Mouse (Mus musculus): Measurements from ENCODE around the gene Dip2a.

Dip2a gene

GRCm38 (mm10) chr10:76344711-76345539, at the start of gene Dip2a:
Gene Dip2a (minus strand): TSS chr10:76345291.
- DNase-seq, result peak; percentile 96

- no peak for DNase-seq
These were observed 47.5 kb upstream of the Dip2a start for GRCm38 (mm10) chr10:76392596-76392995.

GRCm38 (mm10) chr10:76391786-76392185, 46.7 kb upstream of the Dip2a start:
- DNase-seq, result no peak

GRCm38 (mm10) chr10:76391166-76391565, 46.1 kb upstream of the Dip2a start:
- DNase-seq, result no peak

- DNase-seq, result no peak
These were observed 29.9 kb upstream of the Dip2a start for GRCm38 (mm10) chr10:76374981-76375380.

GRCm38 (mm10) chr10:76371736-76372135, 26.6 kb upstream of the Dip2a start:
- peak; percentile 35 for DNase-seq

- peak; percentile 56 for DNase-seq
These were observed 23.7 kb upstream of the Dip2a start for GRCm38 (mm10) chr10:76368766-76369165.

GRCm38 (mm10) chr10:76363233-76363632, 18.1 kb upstream of the Dip2a start:
- no peak for DNase-seq

GRCm38 (mm10) chr10:76358468-76358867, 13.4 kb upstream of the Dip2a start:
- DNase-seq, result peak; percentile 52

GRCm38 (mm10) chr10:76357286-76357875, 12.3 kb upstream of the Dip2a start:
- peak; percentile 26 for DNase-seq

- no peak for DNase-seq
These were observed 9.9 kb upstream of the Dip2a start for GRCm38 (mm10) chr10:76354974-76355373.

- DNase-seq, result no peak
These were observed 8.9 kb upstream of the Dip2a start for GRCm38 (mm10) chr10:76353986-76354385.

GRCm38 (mm10) chr10:76351953-76352352, 6.9 kb upstream of the Dip2a start:
- DNase-seq, result no peak

- no peak for DNase-seq
These were observed 1.5 kb upstream of the Dip2a start for GRCm38 (mm10) chr10:76346589-76346988.

GRCm38 (mm10) chr10:76346043-76346491, 976 bp upstream of the Dip2a start:
- DNase-seq, result no peak

- DNase-seq, result no peak
These were observed 430 bp upstream of the Dip2a start for GRCm38 (mm10) chr10:76345540-76345902.

GRCm38 (mm10) chr10:76334350-76334749, 10.7 kb downstream of the Dip2a start:
- DNase-seq, result no peak

- DNase-seq, result no peak
These were observed 13.1 kb downstream of the Dip2a start for GRCm38 (mm10) chr10:76332040-76332439.

GRCm38 (mm10) chr10:76329093-76329492, 16.0 kb downstream of the Dip2a start:
- no peak for DNase-seq

- no peak for DNase-seq
These were observed 16.5 kb downstream of the Dip2a start for GRCm38 (mm10) chr10:76328574-76328973.

GRCm38 (mm10) chr10:76326304-76327006, 18.6 kb downstream of the Dip2a start:
- no peak for DNase-seq

- peak; percentile 59 for DNase-seq
These were observed 27.5 kb downstream of the Dip2a start for GRCm38 (mm10) chr10:76317623-76318022.

- peak; percentile 68 for DNase-seq
These were observed 28.9 kb downstream of the Dip2a start for GRCm38 (mm10) chr10:76316194-76316593.

- no peak for DNase-seq
These were observed 38.4 kb downstream of the Dip2a start for GRCm38 (mm10) chr10:76306738-76307137.

Data from right cerebral cortex, adult 18-20 months (tissue).